Mouse (Mus musculus) stomach, postnatal 0 days (tissue): ENCODE results near the gene Cacna1s.

Source experiments
- CTCF ChIP-seq: IDR thresholded peaks from 2 replicates; pipeline ENCODE4 v1.5.1; 2016; ENCODE audit warnings: antibody characterized with exemption, low read depth, mild to moderate bottlenecking, moderate library complexity
- EP300 ChIP-seq: optimal IDR thresholded peaks from 2 replicates; pipeline ENCODE3; 2016; ENCODE audit warnings: antibody characterized with exemption

GRCm38 (mm10) chr1:136119571-136120262, 67.2 kb downstream of the Cacna1s start:
- TF ChIP-seq CTCF (no peak), EP300 (no peak)
